Mouse (Mus musculus) cortical plate, adult 2 months (tissue): ENCODE results near the gene Cav1.

ENCODE experiments used
- CTCF ChIP-seq: fragments of 200-500 bp; IDR thresholded peaks from 2 replicates; pipeline ENCODE4 v1.5.1; 2011; ENCODE audit warnings: mild to moderate bottlenecking, control low read depth, low read length; ENCODE audit not compliant: insufficient read depth; ENCODE audit errors: extremely low read depth
- POLR2A ChIP-seq: fragments of 200-500 bp; IDR thresholded peaks from 2 replicates; pipeline ENCODE4 v1.6.1; 2011; ENCODE audit warnings: mild to moderate bottlenecking, low read length, control low read depth; ENCODE audit not compliant: insufficient read depth; ENCODE audit errors: extremely low read depth

DNA sequence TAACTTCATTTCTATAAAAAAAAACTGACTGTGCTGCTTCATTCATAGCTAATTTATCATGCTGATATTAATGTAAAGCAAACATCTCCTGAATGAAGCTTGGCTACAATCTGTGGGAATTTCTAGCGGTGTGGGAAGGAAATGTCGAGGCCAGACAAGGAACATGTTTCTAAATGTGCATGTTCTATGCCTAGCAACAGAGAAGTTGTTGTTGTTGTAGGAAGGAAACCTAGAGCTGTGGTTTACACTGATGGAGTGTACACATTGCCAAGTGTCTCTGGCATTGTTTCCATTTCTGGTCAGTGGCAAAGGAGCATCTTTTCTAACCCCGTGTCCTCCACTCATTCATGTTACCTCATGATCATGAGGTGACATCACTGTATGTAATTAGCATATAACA, 23.7 kb downstream of the Cav1 start:
- TF ChIP-seq POLR2A (no peak), CTCF (no peak)
